Mouse (Mus musculus): ENCODE measurements at regions not wholly inside any gene's neighbourhood (a gene's known extent, or its start where the extent isn't known, plus 50 kb on each side); places are given as distances from the start of the nearest gene placed in this dataset.

GRCm38 (mm10) chr16:76509109-76509650, 135.6 kb upstream of the Nrip1 start:
- TF ChIP-seq CTCF (IDR thresholded peaks at IDR 0.05; ENCODE audit: borderline replicate concordance, insufficient read depth, low read depth, low read length), result no peak
- no peak for TF ChIP-seq POLR2A (IDR thresholded peaks at IDR 0.05; ENCODE audit: borderline replicate concordance, insufficient read depth, low read length)

All from cerebellum, adult 2 months (tissue).